Comparison of ENCODE assay signal across 12 mouse cellular contexts in genomic region chr10:117222821-117223220, GRCm38 (mm10). TPM values are rescaled to one million over a fixed set of nuclear protein-coding genes. Genes with fewer than 3 reads are reported as not detected.
DNase-seq lines count a peak whose midpoint lies in the region; ATAC-seq and TF ChIP-seq lines count a peak whose summit lies in the region.
"Had no signal": no experiment of that assay in that cellular context is flagged by ENCODE, and none has a peak within 500 bp of the region (broad histone marks: within the 10 kb centered on the region; RNA-seq: fewer than 3 reads in every experiment).

No protein-coding gene starts in this region.

- no peak for TF ChIP-seq CTCF in E14TG2a.4 (conservative IDR thresholded peaks at IDR 0.05; ENCODE audit: low read length)
- TF ChIP-seq CTCF in liver, postnatal 0 days (IDR thresholded peaks at IDR 0.05; ENCODE audit: low read depth) = no peak

- H3K4me3 ChIP-seq in heart, embryonic 13.5 days = peak overlapping the region; percentile 74; the same call in 1 of the 2 replicates
- no peak overlapping the region for H3K4me3 ChIP-seq in heart, embryonic 10.5 days
- H3K4me3 ChIP-seq in E14TG2a.4 (replicated peaks; ENCODE audit: low read length) = peak overlapping the region; percentile 90
- H3K4me3 ChIP-seq in hindbrain, embryonic 10.5 days = peak overlapping the region; percentile 92
- H3K4me3 ChIP-seq in liver, postnatal 0 days (ENCODE audit: low read depth, low read length) = no peak overlapping the region

- no peak for ATAC-seq in heart, embryonic 13.5 days (ENCODE audit: extremely low read depth, insufficient number of reproducible peaks, low FRiP score, low TSS enrichment)
- ATAC-seq in liver, postnatal 0 days = no peak
- ATAC-seq: activated CD4-positive, CD25-positive, alpha-beta regulatory T cell, adult 4 months had no signal

- H3K4me1 ChIP-seq in heart, embryonic 13.5 days = peaks cover 20% of the 10 kb centered on the region
- H3K4me1 ChIP-seq in heart, embryonic 10.5 days = peaks cover 20% of the 10 kb centered on the region
- H3K4me1 ChIP-seq in E14TG2a.4 (replicated peaks; ENCODE audit: low read depth, low read length) = peaks cover 47% of the 10 kb centered on the region
- H3K4me1 ChIP-seq in hindbrain, embryonic 10.5 days (replicated peaks) = peaks cover 23% of the 10 kb centered on the region
- H3K4me1 ChIP-seq in liver, postnatal 0 days (ENCODE audit: insufficient read depth) = peaks cover 19% of the 10 kb centered on the region

- no peak overlapping the region for H3K27ac ChIP-seq in heart, embryonic 13.5 days (replicated peaks)
- H3K27ac ChIP-seq in heart, embryonic 10.5 days = no peak overlapping the region
- no peak overlapping the region for H3K27ac ChIP-seq in hindbrain, embryonic 10.5 days
- no peak overlapping the region for H3K27ac ChIP-seq in liver, postnatal 0 days (ENCODE audit: low read depth)

- TF ChIP-seq EP300 in liver, postnatal 0 days (IDR thresholded peaks at IDR 0.05; ENCODE audit: low read depth) = no peak

- H3K9me3 ChIP-seq in heart, embryonic 13.5 days = no peaks in the 10 kb centered on the region
- no peaks in the 10 kb centered on the region for H3K9me3 ChIP-seq in heart, embryonic 10.5 days
- no peaks in the 10 kb centered on the region for H3K9me3 ChIP-seq in E14TG2a.4 (ENCODE audit: low read length)
- no peaks in the 10 kb centered on the region for H3K9me3 ChIP-seq in hindbrain, embryonic 10.5 days
- H3K9me3 ChIP-seq in liver, postnatal 0 days (ENCODE audit: low read length) = no peaks in the 10 kb centered on the region

- no peaks in the 10 kb centered on the region for H3K27me3 ChIP-seq in heart, embryonic 13.5 days (replicated peaks)
- no peaks in the 10 kb centered on the region for H3K27me3 ChIP-seq in heart, embryonic 10.5 days (ENCODE audit: insufficient read depth, poor library complexity, severe bottlenecking)
- H3K27me3 ChIP-seq in E14TG2a.4 (ENCODE audit: insufficient read depth, low read length) = no peaks in the 10 kb centered on the region
- no peaks in the 10 kb centered on the region for H3K27me3 ChIP-seq in hindbrain, embryonic 10.5 days (ENCODE audit: insufficient read depth, poor library complexity, severe bottlenecking)
- no peaks in the 10 kb centered on the region for H3K27me3 ChIP-seq in liver, postnatal 0 days (ENCODE audit: insufficient read depth, low read length)

- peak overlapping the region; percentile 94 for H3K4me2 ChIP-seq in heart, embryonic 13.5 days
- H3K4me2 ChIP-seq in liver, postnatal 0 days (ENCODE audit: low read depth, low read length) = peak overlapping the region; percentile 94; the same call in 1 of the 2 replicates

- H3K9ac ChIP-seq in heart, embryonic 13.5 days = peak overlapping the region; percentile 71
- H3K9ac ChIP-seq in liver, postnatal 0 days (replicated peaks) = 0 out of 2 replicates have a peak overlapping the region, but pooled peaks have one; percentile 2

- peaks cover 48% of the 10 kb centered on the region for H3K36me3 ChIP-seq in heart, embryonic 13.5 days
- H3K36me3 ChIP-seq in heart, embryonic 10.5 days = peaks cover 47% of the 10 kb centered on the region
- H3K36me3 ChIP-seq in E14TG2a.4 (ENCODE audit: insufficient read depth, low read length) = peaks cover 49% of the 10 kb centered on the region
- peaks cover 49% of the 10 kb centered on the region for H3K36me3 ChIP-seq in hindbrain, embryonic 10.5 days
- peaks cover 38% of the 10 kb centered on the region for H3K36me3 ChIP-seq in liver, postnatal 0 days (replicated peaks; ENCODE audit: insufficient read depth, low read length)

- WGBS in heart, embryonic 13.5 days = 77% methylated on average over 3 of the region's 3 CpGs
- 69% methylated on average over 3 of the region's 3 CpGs for WGBS in heart, embryonic 10.5 days
- 73% methylated on average over 3 of the region's 3 CpGs for WGBS in hindbrain, embryonic 10.5 days
- 77% methylated on average over 3 of the region's 3 CpGs for WGBS in liver, postnatal 0 days (ENCODE audit: insufficient replicate concordance)

- no peak for DNase-seq in heart, embryonic 10.5 days (ENCODE audit: low spot score)
- no peak for DNase-seq in hindbrain, embryonic 10.5 days (ENCODE audit: low spot score)
- no peak for DNase-seq in liver, postnatal 0 days
- no peak for DNase-seq in adrenal gland, adult 18-20 months (ENCODE audit: low spot score in 2 of 2)
- no peak for DNase-seq in cerebellum, adult 9-10 months
- no peak for DNase-seq in layer of hippocampus, adult 18-20 months (ENCODE audit: low spot score in 2 of 2)
- DNase-seq: heart, adult 18-20 months; thymus, adult 18-20 months had no signal

RNA-seq across cellular contexts. Expression of gene Yeats4, which starts 1.5 kb away (rescaled TPM):
- polyA plus RNA-seq in heart, embryonic 13.5 days (2015; fragmentation: Nextera tagmentation; extraction: Ambion mirVana) = 46.6 and 54.1 TPM in 2 replicates
- 63.4 and 76.6 TPM in 2 replicates for polyA plus RNA-seq in heart, embryonic 10.5 days (2016; fragmentation: Nextera tagmentation; extraction: Ambion mirVana)
- polyA plus RNA-seq in hindbrain, embryonic 10.5 days (2016; fragmentation: Nextera tagmentation; extraction: Ambion mirVana) = 112 and 114 TPM in 2 replicates
- polyA plus RNA-seq in liver, postnatal 0 days (2015; fragmentation: Nextera tagmentation; extraction: Ambion mirVana) = 31.2 and 32.2 TPM in 2 replicates
- total RNA-seq in adrenal gland, adult 18-20 months (2021) = 10 to 100 TPM; 34.5 to 43.1 TPM
- total RNA-seq in layer of hippocampus, adult 18-20 months (2021) = 10 to 100 TPM; 41.7 to 44.2 TPM

RNA-seq across cellular contexts. Expression of gene 9530003J23Rik, which starts 15.7 kb away (rescaled TPM):
- polyA plus RNA-seq in heart, embryonic 13.5 days (2015; fragmentation: Nextera tagmentation; extraction: Ambion mirVana) = not detected in 2 replicates
- not detected in 2 replicates for polyA plus RNA-seq in heart, embryonic 10.5 days (2016; fragmentation: Nextera tagmentation; extraction: Ambion mirVana)
- polyA plus RNA-seq in hindbrain, embryonic 10.5 days (2016; fragmentation: Nextera tagmentation; extraction: Ambion mirVana) = not detected in 2 replicates
- not detected in 2 replicates for polyA plus RNA-seq in liver, postnatal 0 days (2015; fragmentation: Nextera tagmentation; extraction: Ambion mirVana)
- not detected for total RNA-seq in adrenal gland, adult 18-20 months (2021)
- not detected for total RNA-seq in layer of hippocampus, adult 18-20 months (2021)
- total RNA-seq: common myeloid progenitor, adult 5-6 weeks; heart, adult 18-20 months had no signal

RNA-seq across cellular contexts. Expression of gene Lyz2, which starts 59.3 kb away (rescaled TPM):
- 90.5 and 115 TPM in 2 replicates for polyA plus RNA-seq in heart, embryonic 13.5 days (2015; fragmentation: Nextera tagmentation; extraction: Ambion mirVana)
- polyA plus RNA-seq in heart, embryonic 10.5 days (2016; fragmentation: Nextera tagmentation; extraction: Ambion mirVana) = 26.2 and 60.7 TPM in 2 replicates
- 8.7 and 16.7 TPM in 2 replicates for polyA plus RNA-seq in hindbrain, embryonic 10.5 days (2016; fragmentation: Nextera tagmentation; extraction: Ambion mirVana)
- polyA plus RNA-seq in liver, postnatal 0 days (2015; fragmentation: Nextera tagmentation; extraction: Ambion mirVana) = 542 and 556 TPM in 2 replicates
- 100 to 1,000 TPM; 173 to 444 TPM for total RNA-seq in adrenal gland, adult 18-20 months (2021)
- total RNA-seq in layer of hippocampus, adult 18-20 months (2021) = 10 to 100 TPM; 14.0 to 18.7 TPM

Comparison
In these comparisons a context has a peak if more than half of its experiments do, and no peak if none do; other contexts are left out.
1. H3K4me3 ChIP-seq: peak in heart, embryonic 13.5 days (single experiment), E14TG2a.4 (single experiment) and hindbrain, embryonic 10.5 days (single experiment); none in heart, embryonic 10.5 days (single experiment) and liver, postnatal 0 days (single experiment).